Mouse (Mus musculus): Measurements from ENCODE around the gene Plekhb2. TPM values are rescaled to one million over a fixed set of nuclear protein-coding genes. Genes with fewer than 3 reads are reported as not detected.

Gene Plekhb2
- polyA plus RNA-seq, 1 experiment from 2014 or later: 10.1 TPM

DNA sequence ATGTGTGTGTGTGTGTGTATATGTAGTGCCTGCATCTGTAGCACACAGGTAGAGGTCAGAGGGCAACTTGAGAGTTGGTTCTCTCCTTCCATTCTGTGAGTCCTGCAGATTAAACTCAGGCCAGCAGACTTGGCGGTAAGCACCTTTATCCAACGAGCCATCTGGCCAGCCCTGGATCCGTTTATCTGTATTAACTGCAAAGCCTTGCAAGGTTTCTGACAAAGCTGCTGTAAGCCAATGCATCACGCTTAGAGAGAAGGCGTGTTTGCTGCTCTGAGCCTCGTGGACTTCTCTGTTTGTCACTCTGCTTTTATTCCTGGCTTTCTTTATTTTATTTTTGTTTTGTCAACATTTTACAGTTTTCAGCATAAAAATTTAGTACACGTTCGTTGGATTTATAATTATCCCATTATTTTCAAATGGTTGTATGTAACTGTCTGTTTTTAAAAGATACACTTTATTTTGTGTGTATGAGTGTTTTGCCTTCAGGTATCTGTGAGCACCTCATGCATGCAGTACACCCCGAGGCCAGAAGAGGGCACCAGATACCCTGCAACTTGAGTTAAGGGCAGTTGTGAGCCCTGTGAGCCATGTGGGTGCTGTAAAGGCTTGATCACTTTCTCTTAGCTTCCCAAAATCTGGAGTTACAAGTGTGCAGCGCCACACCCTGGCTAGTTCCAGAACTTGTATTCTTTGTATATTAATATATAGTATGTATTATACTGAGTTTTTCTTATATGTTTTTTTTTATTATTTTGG, 17.2 kb downstream of the Plekhb2 start:
- 46% methylated on average over 10 of the region's 10 CpGs for WGBS (ENCODE audit: insufficient replicate concordance)
- no peaks in the 10 kb centered on the region for H3K9me3 ChIP-seq (ENCODE audit: low read length)
- no peak overlapping the region for H3K4me3 ChIP-seq (ENCODE audit: low read depth, low read length)
- no peak overlapping the region for H3K4me2 ChIP-seq (ENCODE audit: low read depth, low read length)
- H3K27ac ChIP-seq (ENCODE audit: low read depth): no peak overlapping the region
- DNase-seq: peak; percentile 91
- TF ChIP-seq EP300 (IDR thresholded peaks at IDR 0.05; ENCODE audit: low read depth) (0 out of 2 replicates have a peak, but pooled peaks have one; percentile 28), CTCF (IDR thresholded peaks at IDR 0.05; ENCODE audit: low read depth) (peak; percentile 96)
- H3K9ac ChIP-seq (replicated peaks): no peak overlapping the region
- no peaks in the 10 kb centered on the region for H3K27me3 ChIP-seq (ENCODE audit: insufficient read depth, low read length)
- no peaks in the 10 kb centered on the region for H3K36me3 ChIP-seq (replicated peaks; ENCODE audit: insufficient read depth, low read length)
- peak; percentile 88 for ATAC-seq
- H3K4me1 ChIP-seq (ENCODE audit: insufficient read depth): no peaks in the 10 kb centered on the region

DNA sequence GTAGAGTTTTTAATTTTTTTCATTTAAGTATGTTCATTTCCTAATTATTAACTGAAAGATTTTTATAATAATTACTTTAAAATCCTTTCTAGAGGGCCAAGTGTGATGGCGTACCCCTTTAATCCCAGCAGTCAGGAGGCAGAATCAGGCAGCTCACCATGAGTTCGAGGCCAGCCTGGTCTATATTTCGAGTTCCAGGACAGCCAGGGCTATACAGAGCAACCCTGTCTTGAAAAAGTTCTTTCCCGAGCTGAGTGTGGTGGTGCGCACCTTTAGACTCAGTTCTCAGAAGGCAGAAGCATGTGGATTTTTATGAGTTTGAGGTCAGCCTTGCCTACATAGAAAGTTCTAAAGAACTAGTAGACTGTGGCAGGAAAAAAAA, 17.8 kb downstream of the Plekhb2 start:
- ATAC-seq (no peak), DNase-seq (no peak)
- Histone ChIP-seq H3K27me3 (ENCODE audit: insufficient read depth, low read length) (no peaks in the 10 kb centered on the region), H3K4me1 (ENCODE audit: insufficient read depth) (no peaks in the 10 kb centered on the region), H3K9ac (replicated peaks) (no peak overlapping the region), H3K4me3 (ENCODE audit: low read depth, low read length) (no peak overlapping the region), H3K36me3 (replicated peaks; ENCODE audit: insufficient read depth, low read length) (no peaks in the 10 kb centered on the region), H3K4me2 (ENCODE audit: low read depth, low read length) (no peak overlapping the region), H3K9me3 (ENCODE audit: low read length) (no peaks in the 10 kb centered on the region), H3K27ac (ENCODE audit: low read depth) (no peak overlapping the region)
- no peak for TF ChIP-seq EP300 (IDR thresholded peaks at IDR 0.05; ENCODE audit: low read depth)
- no peak for TF ChIP-seq CTCF (IDR thresholded peaks at IDR 0.05; ENCODE audit: low read depth)
- WGBS (ENCODE audit: insufficient replicate concordance): 79% methylated on average over 5 of the region's 5 CpGs

- Histone ChIP-seq H3K9ac (replicated peaks) (no peak overlapping the region), H3K4me3 (ENCODE audit: low read depth, low read length) (no peak overlapping the region), H3K4me2 (ENCODE audit: low read depth, low read length) (no peak overlapping the region), H3K4me1 (ENCODE audit: insufficient read depth) (no peaks in the 10 kb centered on the region), H3K36me3 (replicated peaks; ENCODE audit: insufficient read depth, low read length) (no peaks in the 10 kb centered on the region), H3K9me3 (ENCODE audit: low read length) (no peaks in the 10 kb centered on the region), H3K27ac (ENCODE audit: low read depth) (no peak overlapping the region), H3K27me3 (ENCODE audit: insufficient read depth, low read length) (no peaks in the 10 kb centered on the region)
- TF ChIP-seq CTCF (IDR thresholded peaks at IDR 0.05; ENCODE audit: low read depth) (no peak), EP300 (IDR thresholded peaks at IDR 0.05; ENCODE audit: low read depth) (no peak)
- ATAC-seq: no peak
- 83% methylated on average over 8 of the region's 8 CpGs for WGBS (ENCODE audit: insufficient replicate concordance)
- DNase-seq: no peak
These were observed 18.6 kb downstream of the Plekhb2 start for GRCm38 (mm10) chr1:34868391-34868790.

GRCm38 (mm10) chr1:34869231-34869630, 19.5 kb downstream of the Plekhb2 start:
- WGBS (ENCODE audit: insufficient replicate concordance): 93% methylated on average over 16 of the region's 16 CpGs
- TF ChIP-seq CTCF (IDR thresholded peaks at IDR 0.05; ENCODE audit: low read depth) (no peak), EP300 (IDR thresholded peaks at IDR 0.05; ENCODE audit: low read depth) (no peak)
- DNase-seq (no peak), ATAC-seq (no peak)
- no peaks in the 10 kb centered on the region for H3K9me3 ChIP-seq (ENCODE audit: low read length)
- H3K27me3 ChIP-seq (ENCODE audit: insufficient read depth, low read length): no peaks in the 10 kb centered on the region
- no peak overlapping the region for H3K4me3 ChIP-seq (ENCODE audit: low read depth, low read length)
- no peak overlapping the region for H3K9ac ChIP-seq (replicated peaks)
- no peak overlapping the region for H3K27ac ChIP-seq (ENCODE audit: low read depth)
- no peak overlapping the region for H3K4me2 ChIP-seq (ENCODE audit: low read depth, low read length)
- H3K36me3 ChIP-seq (replicated peaks; ENCODE audit: insufficient read depth, low read length): no peaks in the 10 kb centered on the region
- H3K4me1 ChIP-seq (ENCODE audit: insufficient read depth): no peaks in the 10 kb centered on the region

DNA sequence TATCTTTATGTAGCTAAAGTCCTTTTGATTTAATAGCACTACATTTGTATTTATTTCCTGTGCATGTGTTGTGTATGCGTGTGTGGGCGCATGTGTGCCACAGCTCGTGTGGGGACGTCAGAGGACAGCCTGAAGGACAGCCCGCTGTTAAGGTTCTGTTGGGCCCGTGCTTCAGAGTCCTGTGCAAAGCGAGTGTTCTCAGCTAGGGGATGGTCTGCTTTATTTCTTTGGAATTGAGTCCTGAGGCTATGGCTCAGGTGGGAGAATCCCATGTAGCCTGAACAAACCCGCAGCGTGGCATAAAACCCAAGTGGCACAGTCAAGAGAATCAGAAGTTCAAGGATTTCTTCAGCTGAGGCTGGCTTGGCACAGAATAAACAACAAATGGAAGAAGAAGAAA, 21.4 kb downstream of the Plekhb2 start:
- WGBS (ENCODE audit: insufficient replicate concordance): 93% methylated on average over 9 of the region's 9 CpGs
- no peak for DNase-seq
- TF ChIP-seq CTCF (IDR thresholded peaks at IDR 0.05; ENCODE audit: low read depth): no peak
- no peak for TF ChIP-seq EP300 (IDR thresholded peaks at IDR 0.05; ENCODE audit: low read depth)

DNA sequence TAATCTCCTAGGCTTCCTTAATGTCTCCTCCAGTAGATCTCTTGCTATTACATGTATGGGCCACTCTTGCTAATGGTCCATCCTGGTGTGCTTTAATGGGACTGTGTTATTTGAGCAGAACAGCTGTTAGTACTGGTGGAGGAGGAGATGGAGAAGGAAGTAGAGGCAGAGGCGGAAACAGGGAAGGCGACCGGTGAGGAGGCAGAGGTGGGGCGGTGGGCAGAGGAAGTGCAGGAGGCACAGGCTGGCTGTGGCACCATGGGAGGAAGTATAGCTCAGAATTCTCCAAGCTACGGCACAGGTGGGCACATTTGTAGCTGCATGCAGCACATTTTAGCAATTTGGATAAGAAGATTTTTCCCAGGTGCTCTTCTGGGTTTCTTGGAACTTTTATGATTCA, 23.8 kb downstream of the Plekhb2 start:
- no peaks in the 10 kb centered on the region for H3K27me3 ChIP-seq (ENCODE audit: insufficient read depth, low read length)
- no peaks in the 10 kb centered on the region for H3K9me3 ChIP-seq (ENCODE audit: low read length)
- H3K9ac ChIP-seq (replicated peaks): no peak overlapping the region
- H3K4me3 ChIP-seq (ENCODE audit: low read depth, low read length): no peak overlapping the region
- 0 out of 2 replicates have a peak, but pooled peaks cover 4% of the 10 kb centered on the region for H3K36me3 ChIP-seq (replicated peaks; ENCODE audit: insufficient read depth, low read length)
- H3K4me2 ChIP-seq (ENCODE audit: low read depth, low read length): no peak overlapping the region
- WGBS (ENCODE audit: insufficient replicate concordance): 60% methylated on average over 4 of the region's 5 CpGs
- H3K4me1 ChIP-seq (ENCODE audit: insufficient read depth): no peaks in the 10 kb centered on the region
- no peak overlapping the region for H3K27ac ChIP-seq (ENCODE audit: low read depth)
- TF ChIP-seq EP300 (IDR thresholded peaks at IDR 0.05; ENCODE audit: low read depth) (no peak), CTCF (IDR thresholded peaks at IDR 0.05; ENCODE audit: low read depth) (no peak)
- DNase-seq (no peak), ATAC-seq (no peak)

More for the DNA sequence above, 21.4 kb downstream of the Plekhb2 start:
- Histone ChIP-seq H3K27ac (ENCODE audit: low read depth) (no peak overlapping the region), H3K36me3 (replicated peaks; ENCODE audit: insufficient read depth, low read length) (0 out of 2 replicates have a peak, but pooled peaks cover 3% of the 10 kb centered on the region), H3K9ac (replicated peaks) (no peak overlapping the region), H3K4me1 (ENCODE audit: insufficient read depth) (no peaks in the 10 kb centered on the region), H3K9me3 (ENCODE audit: low read length) (no peaks in the 10 kb centered on the region), H3K4me3 (ENCODE audit: low read depth, low read length) (no peak overlapping the region), H3K27me3 (ENCODE audit: insufficient read depth, low read length) (no peaks in the 10 kb centered on the region), H3K4me2 (ENCODE audit: low read depth, low read length) (no peak overlapping the region)
- ATAC-seq: no peak

All from liver, postnatal 0 days (tissue).